Mouse (Mus musculus) mammary gland, adult 2 months (tissue): Measurements from ENCODE around the gene Catspere2. TPM values are rescaled to one million over a fixed set of nuclear protein-coding genes. Genes with fewer than 3 reads are reported as not detected.

Experiments
- polyA plus RNA-seq: library from polyadenylated mRNA; depleted of rRNA; stranded (reverse); fragments of >200 nt; gene quantifications from 2 replicates; pipeline ENCODE4 v1.2.3, GENCODE M21; 2012; ENCODE audit warnings: low replicate concordance; rRNA removed

Gene Catspere2
- 0.63 and 0.76 TPM in 2 replicates for polyA plus RNA-seq

DNA sequence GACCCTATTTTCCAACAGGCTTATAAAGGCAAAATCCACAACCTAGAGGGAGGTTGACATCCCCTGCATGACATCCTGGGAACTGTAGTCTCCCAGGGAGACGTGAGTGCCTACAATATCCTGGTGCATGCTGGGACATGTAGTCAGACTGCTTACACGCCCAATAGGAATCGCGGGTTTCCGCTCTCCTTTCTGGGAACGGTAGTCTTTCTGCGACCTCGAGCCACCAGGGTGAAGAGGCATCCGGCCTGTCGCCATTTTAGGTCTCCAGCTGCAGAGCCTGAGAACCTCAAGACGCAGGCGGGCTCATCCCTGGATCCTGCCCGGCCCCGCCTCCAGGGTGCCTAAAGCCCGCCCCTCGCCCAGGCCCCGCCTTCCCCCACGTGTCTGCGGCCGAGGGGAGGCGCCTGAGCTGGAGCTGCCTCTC lies at the start of gene Catspere2:
Catspere2 (plus strand) TSS at position 400 of the 427 bp plus-strand sequence.

GRCm38 (mm10) chr1:178187216-178187791 lies 204.1 kb downstream of the Catspere2 start, which contains the start of gene Desi2:
Gene Desi2, plus strand, starts transcription at chr1:178187417.

Other genes starting within 250 kb of the Catspere2 start
- gene Adss, start 186.9 kb upstream of the Catspere2 start, polyA plus RNA-seq = 13.4 and 18.1 TPM in 2 replicates
- gene Desi2, start 204.0 kb downstream of the Catspere2 start, polyA plus RNA-seq = 10.3 and 15.1 TPM in 2 replicates